Mouse (Mus musculus) large intestine, adult 2 months (tissue): Measurements from ENCODE around the gene Bcam. TPM values are rescaled to one million over a fixed set of nuclear protein-coding genes. Genes with fewer than 3 reads are reported as not detected.

Experiments used
- DNase-seq: peaks from one replicate; pipeline ENCODE4 v3.0.0-alpha.2; 2012; ENCODE audit warnings: low read depth, low spot score
- WGBS: fragments of 180-500 bp; shearing (Covaris S2); methylation state at CpG from one replicate; pipeline ENCODE4 v1.1.7; 2018; 5-methylcytosine and 5-hydroxymethylcytosine counted together
- polyA plus RNA-seq: library from polyadenylated mRNA; depleted of rRNA; stranded (reverse); fragments of >200 nt; gene quantifications from 2 replicates; pipeline ENCODE4 v1.2.3, GENCODE M21; 2012

The Bcam gene
- polyA plus RNA-seq, 1 experiment = 27.0 TPM

DNA sequence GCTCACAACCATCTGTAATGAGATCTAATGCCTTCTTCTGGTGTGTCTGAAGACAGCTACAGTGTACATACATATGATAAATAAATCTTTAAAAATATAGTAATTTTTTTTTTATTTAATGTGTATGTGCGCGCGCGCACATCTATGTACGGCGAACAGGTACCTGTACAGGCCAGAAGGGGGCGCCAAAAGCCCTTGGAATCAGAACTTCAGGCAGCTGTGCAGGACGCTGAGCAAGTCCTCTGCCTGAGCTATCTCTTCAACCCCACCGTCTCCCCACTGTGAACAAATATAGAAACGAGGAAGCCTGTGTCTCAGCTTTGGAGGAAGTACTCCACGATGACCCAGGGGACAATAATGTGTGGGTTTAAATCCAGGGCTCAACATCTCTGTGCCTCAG, 30.5 kb downstream of the Bcam start:
- WGBS = 86% methylated on average over 11 of the region's 11 CpGs
- no peak for DNase-seq

DNA sequence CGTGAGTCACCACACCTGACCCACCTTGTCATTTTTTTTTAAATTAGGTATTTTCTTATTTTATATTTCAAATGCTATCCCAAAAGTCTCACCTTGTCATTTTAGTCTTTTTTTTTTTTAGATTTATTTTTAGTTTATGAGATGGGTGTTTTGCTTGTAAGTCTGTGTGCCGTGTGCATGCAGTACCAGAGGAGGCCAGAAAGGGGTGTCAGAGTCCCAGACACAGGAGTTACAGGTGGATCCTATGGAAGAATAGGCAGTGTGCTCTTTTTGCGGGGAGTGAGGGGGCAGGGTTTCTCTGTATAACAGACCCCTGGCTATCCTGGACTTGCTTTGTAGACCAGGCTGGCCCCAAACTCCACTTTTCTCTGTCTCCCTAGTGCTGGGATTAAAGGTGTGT, 32.0 kb downstream of the Bcam start:
- no peak for DNase-seq

GRCm38 (mm10) chr7:19736389-19737057, 34.3 kb downstream of the Bcam start:
- 73% methylated on average over 16 of the region's 16 CpGs for WGBS
- DNase-seq = no peak

More for the DNA sequence above, 32.0 kb downstream of the Bcam start:
- WGBS = 90% methylated on average over 3 of the region's 3 CpGs

DNA sequence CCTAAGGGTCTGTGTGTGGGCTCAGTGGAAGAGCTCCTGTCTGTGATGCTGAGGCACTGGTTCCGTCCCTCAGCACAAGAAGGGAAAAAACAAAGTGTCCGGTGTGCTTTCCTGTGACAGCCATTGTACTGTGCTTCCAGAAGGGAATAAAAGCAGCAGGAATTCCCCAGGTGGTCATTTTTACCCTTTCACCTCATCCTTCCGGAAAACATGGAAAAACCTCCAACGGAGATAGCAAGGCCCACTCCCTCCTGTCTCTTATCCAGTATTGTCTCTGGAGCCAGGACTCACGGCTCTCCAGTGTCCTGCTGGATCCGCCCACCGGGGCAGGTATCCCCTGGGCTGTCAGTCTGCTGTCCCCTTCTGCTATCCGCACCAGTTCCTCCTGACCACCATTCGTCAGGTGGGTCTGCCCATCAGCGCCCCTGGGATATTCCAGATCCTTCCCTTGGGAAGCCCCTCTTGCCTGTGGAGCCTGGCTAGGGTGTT, 36.6 kb downstream of the Bcam start:
- no peak for DNase-seq
- WGBS = 89% methylated on average over 10 of the region's 10 CpGs

DNA sequence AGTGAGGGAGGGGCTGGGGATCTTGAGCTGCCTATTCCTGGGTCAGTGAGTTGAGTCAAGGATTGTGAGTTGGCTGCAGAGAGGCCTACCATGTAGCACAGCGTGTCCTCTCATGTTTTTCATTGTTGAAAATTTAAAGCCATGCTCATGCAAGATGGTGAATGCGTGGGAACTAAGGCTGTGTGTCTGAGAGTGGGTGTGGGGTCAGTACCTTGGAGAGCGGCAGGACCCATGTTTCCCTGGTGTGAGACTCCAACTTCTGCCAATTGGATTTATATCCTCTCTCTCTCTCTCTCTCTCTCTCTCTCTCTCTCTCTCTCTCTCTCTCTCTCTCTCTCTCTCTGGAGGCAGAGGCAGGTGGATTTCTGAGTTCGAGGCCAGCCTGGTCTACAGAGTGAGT, 44.3 kb downstream of the Bcam start:
- no peak for DNase-seq
- WGBS = 93% methylated on average over 4 of the region's 4 CpGs

GRCm38 (mm10) chr7:19724167-19724566, 46.6 kb downstream of the Bcam start:
- WGBS = 42% methylated on average over 12 of the region's 12 CpGs
- peak; percentile 48 for DNase-seq

GRCm38 (mm10) chr7:19722754-19723195, 48.0 kb downstream of the Bcam start:
- no peak for DNase-seq
- WGBS = 82% methylated on average over 6 of the region's 6 CpGs

- WGBS = 92% methylated on average over 4 of the region's 4 CpGs
- DNase-seq = no peak
Measured at GRCm38 (mm10) chr7:19719200-19719599, 51.6 kb downstream of the Bcam start.

- no peak for DNase-seq
- 90% methylated on average over 5 of the region's 5 CpGs for WGBS
Measured at GRCm38 (mm10) chr7:19718297-19718952, 52.4 kb downstream of the Bcam start.

DNA sequence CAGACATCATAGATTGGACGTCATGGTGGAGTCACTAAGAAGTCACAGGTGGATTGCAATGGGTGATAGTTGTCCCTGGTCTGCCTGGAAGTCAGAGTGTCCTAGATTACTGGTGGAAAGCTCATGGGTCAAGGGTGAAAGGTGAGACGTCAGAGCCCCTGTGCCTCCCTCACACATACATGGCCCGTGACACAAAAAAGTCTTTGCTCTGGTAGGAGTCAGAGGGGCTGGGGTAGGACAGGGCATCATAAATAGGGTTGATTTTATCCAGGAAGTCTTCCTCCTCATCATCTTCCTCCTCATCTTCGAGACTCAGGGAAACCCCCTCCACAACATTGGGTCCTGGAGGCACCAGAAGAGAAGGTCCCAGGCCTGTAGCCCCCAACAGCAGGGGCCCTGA, 53.5 kb downstream of the Bcam start:
- WGBS = 89% methylated on average over 4 of the region's 4 CpGs
- no peak for DNase-seq

DNA sequence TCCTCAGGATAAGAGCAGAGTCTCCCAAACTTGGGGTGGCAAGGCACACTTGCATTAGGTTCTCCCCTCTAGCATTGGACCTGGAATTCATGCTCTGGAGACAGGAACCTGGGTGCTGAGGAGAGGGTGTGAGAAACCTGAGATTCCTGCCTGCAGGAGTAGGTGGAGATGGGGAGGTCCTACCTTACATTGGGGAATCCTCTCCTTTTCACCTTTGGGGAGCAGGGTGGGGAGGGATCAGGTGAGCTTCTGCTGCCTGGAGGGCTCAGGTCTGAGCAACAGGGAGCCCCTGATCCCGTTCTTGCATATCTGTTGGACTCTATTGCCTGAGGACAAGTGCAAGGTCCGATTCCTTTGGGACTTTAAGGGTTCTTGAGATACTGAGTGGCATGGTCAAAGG, 54.0 kb downstream of the Bcam start:
- WGBS = 85% methylated on average over 2 of the region's 2 CpGs
- DNase-seq = no peak

GRCm38 (mm10) chr7:19716055-19716682, 54.6 kb downstream of the Bcam start:
- no peak for DNase-seq
- WGBS = 4% methylated on average over 18 of the region's 18 CpGs

DNA sequence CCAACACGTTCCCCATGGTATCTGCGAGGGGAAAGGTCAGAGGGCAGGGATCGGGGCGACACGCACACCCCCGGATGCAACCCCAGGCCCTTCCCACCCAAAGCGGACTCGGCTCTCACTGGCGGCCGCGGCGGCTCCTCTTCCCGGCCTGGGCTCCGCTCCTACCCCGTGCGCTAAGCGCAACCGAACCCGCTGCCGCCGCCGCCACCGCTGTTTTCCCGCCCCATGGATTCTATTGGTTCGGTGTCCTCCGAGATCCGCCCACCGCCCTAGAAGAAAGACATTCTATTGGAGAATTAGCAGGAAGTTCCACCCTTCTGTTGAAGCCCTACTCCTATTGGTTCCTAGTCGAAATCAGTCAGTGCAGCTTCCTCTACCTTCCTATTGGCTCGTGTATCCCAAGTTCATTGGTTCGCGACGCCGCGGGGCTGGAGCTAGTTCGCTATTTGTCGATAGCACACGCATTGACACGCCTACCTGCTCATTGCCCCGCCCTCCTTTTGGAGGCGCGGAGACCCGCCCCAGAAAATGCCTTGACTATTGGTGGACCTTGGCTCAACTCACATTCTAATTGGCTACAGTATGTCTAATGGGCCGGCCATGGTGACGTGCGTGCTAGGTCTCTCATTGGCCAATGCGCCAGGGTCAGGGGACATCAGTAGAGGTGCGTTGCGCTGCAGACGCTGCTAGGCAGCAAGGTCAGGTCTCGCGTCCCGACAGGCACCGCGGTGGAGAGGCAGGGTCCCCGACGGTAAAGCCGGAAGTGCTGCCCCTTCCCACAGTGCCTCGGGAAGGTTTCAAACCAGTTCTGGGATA, 55.4 kb downstream of the Bcam start, which contains the start of gene Tomm40:
Gene Tomm40, minus strand, starts transcription at position 200 of the 816 bp plus-strand sequence.
- DNase-seq = peak; percentile 99
- WGBS = under 1% methylated on average over 59 of the region's 59 CpGs

- DNase-seq = no peak
- WGBS = under 1% methylated on average over 39 of the region's 39 CpGs
Measured at GRCm38 (mm10) chr7:19714836-19715235, 56.0 kb downstream of the Bcam start.

DNA sequence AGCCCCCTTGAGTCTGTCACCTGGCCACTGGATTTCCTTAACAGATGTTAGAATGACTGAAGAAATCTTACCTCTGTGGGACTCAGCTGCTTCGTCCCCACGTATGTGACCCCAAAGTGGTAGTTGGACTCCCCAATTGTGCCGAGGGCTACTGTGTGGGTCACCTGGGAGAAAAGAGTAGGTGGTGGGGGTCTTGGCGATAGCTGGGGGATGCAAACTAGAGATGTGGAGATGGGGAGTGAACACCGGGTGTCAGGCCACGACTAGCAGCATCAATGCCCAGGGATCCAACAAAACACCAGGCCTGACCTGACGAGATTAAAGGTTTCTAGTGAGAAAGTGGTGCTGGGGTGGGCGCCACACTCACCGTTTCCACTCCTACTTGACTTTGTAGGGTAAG, 57.2 kb downstream of the Bcam start:
- WGBS = 81% methylated on average over 9 of the region's 9 CpGs
- no peak for DNase-seq

GRCm38 (mm10) chr7:19713196-19713595, 57.6 kb downstream of the Bcam start:
- WGBS = 33% methylated on average over 4 of the region's 4 CpGs
- DNase-seq = no peak

GRCm38 (mm10) chr7:19712414-19712813, 58.4 kb downstream of the Bcam start:
- no peak for DNase-seq
- WGBS = 59% methylated on average over 4 of the region's 4 CpGs

DNA sequence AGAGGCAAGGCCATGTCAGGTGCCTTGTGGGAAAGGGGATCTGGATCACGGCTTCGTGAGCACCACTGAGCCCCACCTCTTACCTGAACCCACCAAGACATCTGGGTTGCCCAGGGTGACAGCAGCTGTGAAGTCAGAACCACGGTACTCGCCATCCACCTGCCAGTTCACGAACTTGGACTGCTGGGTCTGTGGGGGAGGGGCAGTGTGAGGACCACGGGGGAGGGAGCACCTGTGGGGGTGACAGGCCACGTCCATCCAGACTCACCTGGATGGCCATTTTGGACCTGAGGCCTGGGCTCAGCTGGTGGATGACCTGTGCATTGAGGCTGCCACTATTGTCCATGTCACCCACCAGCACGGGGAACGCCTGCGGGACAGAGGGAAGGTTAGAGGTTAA, 60.2 kb downstream of the Bcam start:
- WGBS = 91% methylated on average over 10 of the region's 10 CpGs
- DNase-seq = no peak
